In genomic region chr11:74829812-74830211, GRCm38 (mm10) we compare ENCODE assay signal across 8 mouse cellular contexts. TPM values are rescaled to one million over a fixed set of nuclear protein-coding genes. Genes with fewer than 3 reads are reported as not detected.
DNase-seq lines count a peak whose midpoint lies in the region; ATAC-seq and TF ChIP-seq lines count a peak whose summit lies in the region.

No protein-coding gene starts in this region.

- TF ChIP-seq CTCF in C2C12 (IDR thresholded peaks at IDR 0.05; ENCODE audit: control insufficient read depth, insufficient read depth, insufficient read length), result no peak

- peak; percentile 97 for DNase-seq in ZHBTc4 (ENCODE audit: low read depth, low spot score)
- DNase-seq in kidney, postnatal 14 days, result peak; percentile 91
- peak; percentile 95 for DNase-seq in lung, postnatal 10 days
- peak; percentile 85 for DNase-seq in ovary, postnatal 36 days (ENCODE audit: low spot score)
- peak; percentile 72 for DNase-seq in urinary bladder, adult 2 months (ENCODE audit: low spot score)

- peak overlapping the region; percentile 97 for H3K27ac ChIP-seq in embryonic facial prominence, embryonic 13.5 days
- H3K27ac ChIP-seq in heart, embryonic 14.5 days (replicated peaks in 1 of 2; ENCODE audit: control insufficient read depth in 1 of 2, insufficient read depth in 1 of 2, low read depth in 2 of 2, low read length in 2 of 2), result peak overlapping the region; percentile 88 to 96

- peaks cover 45% of the 10 kb centered on the region for H3K4me1 ChIP-seq in embryonic facial prominence, embryonic 13.5 days
- peaks cover 21 to 30% of the 10 kb centered on the region in 2 experiments for H3K4me1 ChIP-seq in heart, embryonic 14.5 days (ENCODE audit: control insufficient read depth in 2 of 2, insufficient read depth in 2 of 2, low read length in 2 of 2)

- peaks cover 13% of the 10 kb centered on the region for H3K79me3 ChIP-seq in C2C12 (ENCODE audit: low read depth)

- H3K36me3 ChIP-seq in C2C12 (ENCODE audit: control insufficient read depth, insufficient read depth), result no peaks in the 10 kb centered on the region
- no peaks in the 10 kb centered on the region for H3K36me3 ChIP-seq in embryonic facial prominence, embryonic 13.5 days
- H3K36me3 ChIP-seq in heart, embryonic 14.5 days (ENCODE audit: control insufficient read depth, insufficient read depth, low read length), result no peaks in the 10 kb centered on the region

- H3K4me2 ChIP-seq in embryonic facial prominence, embryonic 13.5 days, result peak overlapping the region; percentile 88
- H3K4me2 ChIP-seq in heart, embryonic 14.5 days (ENCODE audit: low read length), result peak overlapping the region; percentile 79

- no peaks in the 10 kb centered on the region for H3K27me3 ChIP-seq in C2C12 (ENCODE audit: control insufficient read depth, insufficient read depth, insufficient read length)
- 0 out of 2 replicates have a peak, but pooled peaks cover 16% of the 10 kb centered on the region for H3K27me3 ChIP-seq in embryonic facial prominence, embryonic 13.5 days
- H3K27me3 ChIP-seq in heart, embryonic 14.5 days (ENCODE audit: control insufficient read depth, insufficient read depth, low read length), result no peaks in the 10 kb centered on the region

- H3K9ac ChIP-seq in embryonic facial prominence, embryonic 13.5 days, result peak overlapping the region; percentile 92
- H3K9ac ChIP-seq in heart, embryonic 14.5 days (ENCODE audit: low read length), result peak overlapping the region; percentile 92

- peak; percentile 54; the same call in 1 of the 2 replicates for ATAC-seq in embryonic facial prominence, embryonic 13.5 days (ENCODE audit: insufficient number of reproducible peaks, insufficient read depth, low FRiP score, low TSS enrichment, low read depth)
- ATAC-seq in heart, embryonic 14.5 days (ENCODE audit: insufficient number of reproducible peaks, insufficient read depth, low FRiP score, low read depth), result peak; percentile 22

- peaks cover 28% of the 10 kb centered on the region for H3K79me2 ChIP-seq in C2C12 (ENCODE audit: control insufficient read depth, insufficient read depth)

- WGBS in embryonic facial prominence, embryonic 13.5 days, result under 1% methylated on average over 20 of the region's 20 CpGs
- WGBS in heart, embryonic 14.5 days, result under 1% methylated on average over 20 of the region's 20 CpGs

- H3K9me3 ChIP-seq in embryonic facial prominence, embryonic 13.5 days, result no peaks in the 10 kb centered on the region
- H3K9me3 ChIP-seq in heart, embryonic 14.5 days (ENCODE audit: control insufficient read depth, low read length), result no peaks in the 10 kb centered on the region

- H3ac ChIP-seq in C2C12 (ENCODE audit: control insufficient read depth, insufficient read length, low read depth), result peak overlapping the region; percentile 54

- peak overlapping the region; percentile 24 for H3K4me3 ChIP-seq in C2C12 (ENCODE audit: insufficient read depth, poor library complexity, severe bottlenecking)
- peak overlapping the region; percentile 96 for H3K4me3 ChIP-seq in embryonic facial prominence, embryonic 13.5 days
- H3K4me3 ChIP-seq in heart, embryonic 14.5 days (ENCODE audit: control insufficient read depth in 1 of 2, insufficient read depth in 1 of 2, low read depth in 1 of 2, low read length in 2 of 2), result peak overlapping the region; percentile 53 to 92

TF ChIP-seq in C2C12, 6 proteins besides CTCF, POLR2A, EP300 and RAD21:
- no peak for TF ChIP-seq FOSL1 (IDR thresholded peaks at IDR 0.05; ENCODE audit: insufficient read depth, low read length, poor library complexity, severe bottlenecking)
- no peak for TF ChIP-seq MYOD1 (IDR thresholded peaks at IDR 0.05; ENCODE audit: control insufficient read depth, insufficient read length, low read depth)
- TF ChIP-seq CEBPB (IDR thresholded peaks at IDR 0.05; ENCODE audit: low read depth), result no peak
- TF ChIP-seq USF1 (IDR thresholded peaks at IDR 0.05; ENCODE audit: low read depth), result no peak
- no peak for TF ChIP-seq MYOG (IDR thresholded peaks at IDR 0.05; ENCODE audit: control insufficient read depth, extremely low read depth, insufficient read length)

RNA-seq across cellular contexts. Expression of gene Mnt, which starts 0.9 kb away (rescaled TPM):
- polyA plus RNA-seq in C2C12 (2012; fragmentation: generic; extraction: Trizol), result 7.5 TPM
- polyA plus RNA-seq in embryonic facial prominence, embryonic 13.5 days (2015; fragmentation: Nextera tagmentation; extraction: Ambion mirVana), result 5.7 and 6.0 TPM in 2 replicates
- polyA plus RNA-seq in heart, embryonic 14.5 days (2014; fragmentation: Nextera tagmentation; extraction: Ambion mirVana), result 3.5 and 3.7 TPM in 2 replicates
- 7.9 and 14.8 TPM in 2 replicates for polyA plus RNA-seq in urinary bladder, adult 2 months (2012; rRNA removed)

RNA-seq across cellular contexts. Expression of gene Mettl16, which starts 59.2 kb away (rescaled TPM):
- polyA plus RNA-seq in C2C12 (2012; fragmentation: generic; extraction: Trizol), result 17.3 TPM
- polyA plus RNA-seq in embryonic facial prominence, embryonic 13.5 days (2015; fragmentation: Nextera tagmentation; extraction: Ambion mirVana), result 58.4 and 61.8 TPM in 2 replicates
- 20.3 and 21.4 TPM in 2 replicates for polyA plus RNA-seq in heart, embryonic 14.5 days (2014; fragmentation: Nextera tagmentation; extraction: Ambion mirVana)
- polyA plus RNA-seq in urinary bladder, adult 2 months (2012; rRNA removed), result 12.1 and 12.4 TPM in 2 replicates

Comparison
In these comparisons a context has a peak if more than half of its experiments do, and no peak if none do; other contexts are left out.
1. Peak in every context shown above with its lines: DNase-seq, ATAC-seq, H3K4me3 ChIP-seq and H3K27ac ChIP-seq.
2. H3K4me3 ChIP-seq: peak in every context shown above with its lines; median percentile 96 in embryonic facial prominence, embryonic 13.5 days; 72 in heart, embryonic 14.5 days; 24 in C2C12.